Mouse (Mus musculus): Measurements from ENCODE around the gene Usb1. TPM values are rescaled to one million over a fixed set of nuclear protein-coding genes. Genes with fewer than 3 reads are reported as not detected.

The Usb1 gene
- total and polyA plus RNA-seq, 3 experiments = 36.2 to 52.5 TPM; not detected in 1

DNA sequence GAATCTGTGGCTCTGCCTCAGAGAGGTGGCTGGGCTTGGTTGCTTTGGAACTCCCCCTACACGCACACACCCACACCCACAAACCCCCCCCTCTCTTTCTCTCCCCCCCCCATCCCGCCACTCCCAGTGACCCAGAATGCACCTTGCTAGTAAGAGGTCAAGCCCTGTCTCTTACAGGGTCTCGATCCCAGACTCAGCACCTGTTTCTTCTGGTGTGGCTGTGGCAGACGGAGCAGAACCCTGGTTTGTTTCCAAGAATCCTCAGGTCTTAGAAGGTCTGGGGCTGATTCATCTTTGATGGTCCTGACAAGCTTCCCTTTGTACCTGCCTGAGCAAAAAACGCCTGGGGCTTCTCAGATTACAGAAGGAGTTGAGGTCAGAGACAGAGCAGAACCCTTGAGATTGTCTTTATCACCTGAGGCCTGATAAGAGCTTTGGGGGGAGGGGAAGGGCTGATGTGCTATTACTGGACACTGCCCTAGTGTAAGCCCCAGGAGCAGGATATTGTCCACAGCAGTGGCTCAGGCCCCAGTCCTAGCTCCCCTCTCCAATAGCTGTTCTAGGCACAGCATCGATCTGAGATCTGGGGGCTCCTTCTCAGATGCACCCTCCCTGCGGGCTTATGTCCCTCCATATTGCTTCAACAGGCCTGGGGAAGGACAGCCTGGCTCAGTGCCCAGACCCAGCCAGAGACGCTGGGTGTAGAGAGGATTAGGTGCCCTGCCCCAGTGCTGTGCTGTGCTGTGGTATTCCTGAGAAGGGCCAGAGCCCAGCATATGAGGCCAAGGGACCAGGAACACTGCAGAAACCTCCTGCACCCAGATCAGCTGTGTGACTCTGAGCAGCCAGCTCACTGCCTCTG, 26.7 kb downstream of the Usb1 start:
- no peak for TF ChIP-seq TCF12 (IDR thresholded peaks at IDR 0.05; ENCODE audit: low read depth, low read length)
- TF ChIP-seq GATA1 (IDR thresholded peaks at IDR 0.05; ENCODE audit: low read depth, low read length) = peak; percentile 25; the same call in 1 of the 2 replicates
- Histone ChIP-seq H3K27ac (ENCODE audit: control insufficient read depth, low read depth, low read length) (no peak overlapping the region), H3K36me3 (ENCODE audit: control insufficient read depth in 1 of 2, insufficient read depth in 2 of 2, low read length in 2 of 2) (no peaks in the 10 kb centered on the region), H3K79me2 (ENCODE audit: control insufficient read depth, insufficient read depth, low read length, poor library complexity) (no peaks in the 10 kb centered on the region), H3K9me3 (replicated peaks; ENCODE audit: insufficient read depth, low read length) (no peaks in the 10 kb centered on the region), H3K4me3 (ENCODE audit: control insufficient read depth in 1 of 2, insufficient read depth in 1 of 2, low read depth in 2 of 2, low read length in 2 of 2) (no peak overlapping the region), H3K4me1 (ENCODE audit: control insufficient read depth in 1 of 2, insufficient read depth in 2 of 2, low read length in 2 of 2) (peaks cover 0 to 10% of the 10 kb centered on the region in 2 experiments; a peak in 2 of 4 replicates), H3K27me3 (ENCODE audit: control insufficient read depth in 1 of 2, insufficient read depth in 2 of 2, low read length in 2 of 2) (no peaks in the 10 kb centered on the region), H3K9ac (ENCODE audit: control insufficient read depth, low read depth, low read length, poor library complexity, severe bottlenecking) (no peak overlapping the region)
- no peak for DNase-seq (ENCODE audit: low read depth, low spot score)

DNA sequence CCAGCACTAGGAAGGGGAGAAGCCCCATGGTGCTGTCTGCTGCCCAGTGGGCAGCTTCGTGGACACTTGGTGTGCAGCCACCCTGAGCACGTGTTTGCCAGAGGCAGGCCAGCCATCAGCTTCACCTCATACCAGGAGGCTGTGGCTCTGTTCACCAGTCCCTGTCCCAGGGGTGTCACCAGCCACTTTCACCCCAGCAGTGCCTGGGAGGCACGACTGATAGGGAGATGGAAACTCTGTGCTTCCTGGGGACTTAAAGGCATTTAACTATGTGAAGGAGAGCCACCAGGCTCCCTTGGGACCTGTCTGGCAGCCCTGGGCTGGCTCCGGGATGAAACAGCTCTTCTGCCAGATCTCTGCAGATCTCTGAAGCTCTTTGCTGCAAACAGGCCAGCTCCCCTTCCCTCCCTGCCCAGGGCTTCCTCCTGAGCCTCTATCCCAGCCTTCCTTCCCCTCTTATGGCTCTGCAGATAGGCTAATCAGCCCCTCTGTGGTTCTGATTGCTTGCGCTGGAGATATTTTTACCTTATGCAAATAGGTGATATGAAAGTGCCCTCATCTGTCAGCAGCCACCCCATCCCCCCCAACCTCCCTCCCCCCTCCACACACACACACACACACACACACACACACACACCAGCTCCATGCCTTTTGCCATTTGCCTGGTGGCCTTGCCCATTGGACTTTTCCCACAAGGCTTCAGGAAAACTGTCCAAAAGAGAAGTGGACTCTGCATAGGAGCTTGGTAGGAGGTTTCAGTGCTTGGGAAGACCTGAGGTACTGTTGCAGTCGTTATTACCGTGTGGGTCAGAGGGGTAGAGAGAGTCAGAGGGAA, 28.3 kb downstream of the Usb1 start:
- H3K27ac ChIP-seq (ENCODE audit: control insufficient read depth, low read depth, low read length) = no peak overlapping the region

DNA sequence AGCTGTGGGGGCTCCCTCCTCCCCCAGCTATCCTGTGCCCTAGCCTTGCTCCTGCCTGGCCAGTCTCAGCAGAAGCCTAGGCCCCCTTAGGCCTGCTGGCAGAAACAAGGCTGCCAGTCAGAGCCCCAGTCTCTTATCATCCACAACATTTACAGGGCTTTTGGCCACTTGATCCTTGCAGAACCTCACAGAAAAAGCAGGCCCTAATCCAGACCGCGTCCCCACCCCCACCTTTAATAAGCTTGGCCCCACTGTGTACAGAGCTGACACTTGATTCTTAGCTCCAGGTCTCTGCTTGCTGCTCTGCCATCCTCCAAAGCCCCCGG, 28.9 kb downstream of the Usb1 start:
- H3K27me3 ChIP-seq (ENCODE audit: control insufficient read depth in 1 of 2, insufficient read depth in 2 of 2, low read length in 2 of 2) = no peaks in the 10 kb centered on the region
- no peak overlapping the region for H3K27ac ChIP-seq (ENCODE audit: control insufficient read depth, low read depth, low read length)
- H3K4me1 ChIP-seq (ENCODE audit: control insufficient read depth in 1 of 2, insufficient read depth in 2 of 2, low read length in 2 of 2) = peaks cover 0 to 10% of the 10 kb centered on the region in 2 experiments; a peak in 2 of 4 replicates
- H3K9ac ChIP-seq (ENCODE audit: control insufficient read depth, low read depth, low read length, poor library complexity, severe bottlenecking) = no peak overlapping the region
- no peak for DNase-seq (ENCODE audit: low read depth, low spot score)
- TF ChIP-seq MEF2A (IDR thresholded peaks at IDR 0.05; ENCODE audit: extremely low read depth, insufficient replicate concordance, low read depth, low read length, poor library complexity, severe bottlenecking) (no peak), TCF12 (IDR thresholded peaks at IDR 0.05; ENCODE audit: low read depth, low read length) (no peak), ZMIZ1 (IDR thresholded peaks at IDR 0.05; ENCODE audit: low read depth, low read length) (no peak), ZNF384 (IDR thresholded peaks at IDR 0.05; ENCODE audit: low read depth, low read length) (no peak)
- no peaks in the 10 kb centered on the region for H3K79me2 ChIP-seq (ENCODE audit: control insufficient read depth, insufficient read depth, low read length, poor library complexity)
- no peaks in the 10 kb centered on the region for H3K9me3 ChIP-seq (replicated peaks; ENCODE audit: insufficient read depth, low read length)
- H3K36me3 ChIP-seq (ENCODE audit: control insufficient read depth in 1 of 2, insufficient read depth in 2 of 2, low read length in 2 of 2) = no peaks in the 10 kb centered on the region
- H3K4me3 ChIP-seq (ENCODE audit: control insufficient read depth in 1 of 2, insufficient read depth in 1 of 2, low read depth in 2 of 2, low read length in 2 of 2) = no peak overlapping the region

More for the DNA sequence above, 28.3 kb downstream of the Usb1 start:
- Histone ChIP-seq H3K4me3 (ENCODE audit: control insufficient read depth in 1 of 2, insufficient read depth in 1 of 2, low read depth in 2 of 2, low read length in 2 of 2) (no peak overlapping the region), H3K4me1 (ENCODE audit: control insufficient read depth in 1 of 2, insufficient read depth in 2 of 2, low read length in 2 of 2) (peaks cover 0 to 10% of the 10 kb centered on the region in 2 experiments; a peak in 2 of 4 replicates), H3K9me3 (replicated peaks; ENCODE audit: insufficient read depth, low read length) (no peaks in the 10 kb centered on the region), H3K79me2 (ENCODE audit: control insufficient read depth, insufficient read depth, low read length, poor library complexity) (no peaks in the 10 kb centered on the region), H3K27me3 (ENCODE audit: control insufficient read depth in 1 of 2, insufficient read depth in 2 of 2, low read length in 2 of 2) (no peaks in the 10 kb centered on the region), H3K9ac (ENCODE audit: control insufficient read depth, low read depth, low read length, poor library complexity, severe bottlenecking) (no peak overlapping the region), H3K36me3 (ENCODE audit: control insufficient read depth in 1 of 2, insufficient read depth in 2 of 2, low read length in 2 of 2) (no peaks in the 10 kb centered on the region)
- DNase-seq (ENCODE audit: low read depth, low spot score) = no peak
- TF ChIP-seq ZC3H11A (IDR thresholded peaks at IDR 0.05; ENCODE audit: low read depth, low read length) (no peak), TCF12 (IDR thresholded peaks at IDR 0.05; ENCODE audit: low read depth, low read length) (no peak), KAT2A (conservative IDR thresholded peaks at IDR 0.05; ENCODE audit: low read depth, low read length) (no peak), SIN3A (IDR thresholded peaks at IDR 0.05; ENCODE audit: low read length) (no peak), USF2 (IDR thresholded peaks at IDR 0.05; ENCODE audit: borderline replicate concordance in 1 of 2, insufficient read depth in 1 of 2, low read depth in 1 of 2, low read length in 2 of 2) (no peak), CHD1 (IDR thresholded peaks at IDR 0.05; ENCODE audit: low read depth, low read length) (no peak), BHLHE40 (IDR thresholded peaks at IDR 0.05; ENCODE audit: borderline replicate concordance, low read depth, low read length) (no peak), CHD2 (IDR thresholded peaks at IDR 0.05; ENCODE audit: low read length) (no peak), ZMIZ1 (IDR thresholded peaks at IDR 0.05; ENCODE audit: low read depth, low read length) (no peak), RCOR1 (IDR thresholded peaks at IDR 0.05; ENCODE audit: low read depth, low read length) (no peak), EP300 (IDR thresholded peaks at IDR 0.05; ENCODE audit: low read depth in 1 of 2, low read length in 2 of 2) (no peak), UBTF (IDR thresholded peaks at IDR 0.05; ENCODE audit: borderline replicate concordance, insufficient read depth, low read depth, low read length) (no peak), POLR2AphosphoS5 (IDR thresholded peaks at IDR 0.05; ENCODE audit: borderline replicate concordance, low read depth, low read length) (no peak), ZKSCAN1 (IDR thresholded peaks at IDR 0.05; ENCODE audit: low read depth, low read length) (no peak), GATA1 (IDR thresholded peaks at IDR 0.05; ENCODE audit: low read depth, low read length) (no peak), MEF2A (IDR thresholded peaks at IDR 0.05; ENCODE audit: extremely low read depth, insufficient replicate concordance, low read depth, low read length, poor library complexity, severe bottlenecking) (no peak), NELFE (IDR thresholded peaks at IDR 0.05; ENCODE audit: low read depth, low read length) (no peak)

Measured in MEL (cell line).